Mouse (Mus musculus): Measurements from ENCODE around the gene Olfr523. TPM values are rescaled to one million over a fixed set of nuclear protein-coding genes. Genes with fewer than 3 reads are reported as not detected.

The Olfr523 gene
- polyA plus RNA-seq, 1 experiment from 2014 or later, result not detected

DNA sequence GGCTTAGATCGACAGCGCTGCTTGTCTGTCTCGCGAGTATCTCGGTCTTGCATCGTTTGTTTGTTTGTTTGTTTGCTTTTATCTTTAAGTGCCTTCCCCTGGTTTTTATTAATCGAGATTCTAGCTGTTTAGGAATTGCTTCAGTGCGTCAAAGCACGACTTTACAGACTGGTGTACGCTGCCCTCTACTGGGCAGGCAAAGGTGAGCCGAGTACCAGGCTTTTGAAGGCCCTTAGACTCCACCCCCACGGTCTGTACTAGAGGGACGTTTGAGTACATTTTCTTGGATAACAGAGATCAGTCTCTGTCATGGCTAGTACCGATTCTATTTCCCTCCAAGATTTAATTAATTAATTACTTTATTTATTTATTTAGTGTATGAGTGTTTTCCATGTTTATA, 31.7 kb upstream of the Olfr523 start:
- 0 out of 2 replicates have a peak overlapping the region, but pooled peaks have one; percentile 9 for H3K4me2 ChIP-seq
- 7% methylated on average over 14 of the region's 14 CpGs for WGBS

GRCm38 (mm10) chr7:140144550-140144949, 28.5 kb upstream of the Olfr523 start:
- Histone ChIP-seq H3K4me3 (replicated peaks) (no peak overlapping the region), H3K4me2 (no peak overlapping the region), H3K27ac (replicated peaks) (no peak overlapping the region), H3K36me3 (no peaks in the 10 kb centered on the region), H3K27me3 (replicated peaks) (no peaks in the 10 kb centered on the region), H3K4me1 (no peaks in the 10 kb centered on the region), H3K9ac (replicated peaks) (no peak overlapping the region), H3K9me3 (replicated peaks) (no peaks in the 10 kb centered on the region)
- 81% methylated on average over 4 of the region's 4 CpGs for WGBS
- ATAC-seq (ENCODE audit: low FRiP score), result no peak

More for the DNA sequence above, 31.7 kb upstream of the Olfr523 start:
- Histone ChIP-seq H3K27ac (replicated peaks) (no peak overlapping the region), H3K27me3 (replicated peaks) (no peaks in the 10 kb centered on the region), H3K36me3 (no peaks in the 10 kb centered on the region), H3K4me1 (peaks cover 12% of the 10 kb centered on the region), H3K4me3 (replicated peaks) (no peak overlapping the region), H3K9me3 (replicated peaks) (no peaks in the 10 kb centered on the region), H3K9ac (replicated peaks) (no peak overlapping the region)
- ATAC-seq (ENCODE audit: low FRiP score), result no peak

- peaks cover 28% of the 10 kb centered on the region for H3K4me1 ChIP-seq
- peak overlapping the region; percentile 50 for H3K4me3 ChIP-seq (replicated peaks)
- peak; percentile 42 for ATAC-seq (ENCODE audit: low FRiP score)
- no peaks in the 10 kb centered on the region for H3K9me3 ChIP-seq (replicated peaks)
- WGBS, result 5% methylated on average over 28 of the region's 28 CpGs
- 0 out of 2 replicates have a peak, but pooled peaks cover 8% of the 10 kb centered on the region for H3K27me3 ChIP-seq (replicated peaks)
- H3K4me2 ChIP-seq, result peak overlapping the region; percentile 63
- H3K9ac ChIP-seq (replicated peaks), result peak overlapping the region; percentile 68
- H3K27ac ChIP-seq (replicated peaks), result peak overlapping the region; percentile 84
- peaks cover 2% of the 10 kb centered on the region; the same call in 1 of the 2 replicates for H3K36me3 ChIP-seq
Measured at GRCm38 (mm10) chr7:140153383-140153782, 19.6 kb upstream of the Olfr523 start.

- Histone ChIP-seq H3K36me3 (peaks cover 2% of the 10 kb centered on the region; the same call in 1 of the 2 replicates), H3K4me3 (replicated peaks) (peak overlapping the region; percentile 50), H3K9me3 (replicated peaks) (no peaks in the 10 kb centered on the region), H3K27ac (replicated peaks) (peak overlapping the region; percentile 84), H3K27me3 (replicated peaks) (0 out of 2 replicates have a peak, but pooled peaks cover 8% of the 10 kb centered on the region), H3K9ac (replicated peaks) (peak overlapping the region; percentile 68), H3K4me2 (peak overlapping the region; percentile 63), H3K4me1 (peaks cover 28% of the 10 kb centered on the region)
- ATAC-seq (ENCODE audit: low FRiP score), result peak; percentile 53
- 18% methylated on average over 4 of the region's 4 CpGs for WGBS
Measured at GRCm38 (mm10) chr7:140153829-140154217, 19.2 kb upstream of the Olfr523 start.

DNA sequence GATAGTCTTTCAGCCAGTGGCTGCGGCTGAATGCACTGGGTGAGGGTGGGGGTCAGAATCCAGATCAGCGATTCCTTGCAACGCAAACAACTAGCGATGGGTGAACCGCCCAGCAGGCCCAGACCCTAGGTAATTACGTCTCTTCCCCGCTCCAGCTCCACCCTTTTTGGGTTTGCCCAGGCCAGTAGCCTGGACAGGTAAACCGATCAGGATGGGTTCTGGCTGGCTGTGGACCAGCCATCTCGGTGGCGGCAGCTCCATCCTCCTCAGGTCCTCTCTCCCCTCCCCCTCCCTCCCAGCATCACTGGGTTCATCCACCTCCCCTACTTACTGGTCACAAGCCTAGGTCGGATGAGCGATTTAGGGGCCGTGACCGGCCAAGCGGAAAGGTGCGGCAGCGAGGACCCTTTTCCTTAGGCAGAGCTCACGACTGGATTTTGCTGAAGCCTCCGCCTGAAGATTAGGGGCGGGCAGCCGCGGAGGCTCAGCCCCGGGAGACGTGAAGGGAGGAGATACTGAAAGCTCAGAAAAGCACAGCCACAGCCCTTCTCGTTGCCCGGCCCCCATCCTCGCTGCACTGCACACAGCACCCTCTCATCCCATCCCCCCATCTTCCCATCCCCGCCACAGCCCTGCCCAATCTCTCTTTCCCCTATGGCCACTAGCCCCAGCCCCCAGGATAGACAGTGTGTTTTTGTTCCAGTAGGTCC, 18.6 kb upstream of the Olfr523 start, which contains the start of gene Sprn:
Gene Sprn, minus strand, starts transcription at position 660 of the 710 bp plus-strand sequence.
- Histone ChIP-seq H3K27ac (replicated peaks) (peak within 1 kb of the TSS; percentile 84), H3K9me3 (replicated peaks) (no peaks in the 10 kb centered on the region), H3K4me3 (replicated peaks) (peak within 1 kb of the TSS; percentile 50), H3K4me1 (peaks cover 28% of the 10 kb centered on the region), H3K27me3 (replicated peaks) (0 out of 2 replicates have a peak, but pooled peaks cover 8% of the 10 kb centered on the region), H3K9ac (replicated peaks) (peak within 1 kb of the TSS; percentile 68), H3K4me2 (peak within 1 kb of the TSS; percentile 63), H3K36me3 (peaks cover 2% of the 10 kb centered on the region; the same call in 1 of the 2 replicates)
- ATAC-seq (ENCODE audit: low FRiP score), result peak; percentile 87
- 3% methylated on average over 28 of the region's 28 CpGs for WGBS

- Histone ChIP-seq H3K27ac (replicated peaks) (no peak overlapping the region), H3K4me2 (no peak overlapping the region), H3K9ac (replicated peaks) (no peak overlapping the region), H3K4me1 (peaks cover under 1% of the 10 kb centered on the region), H3K4me3 (replicated peaks) (no peak overlapping the region), H3K36me3 (no peaks in the 10 kb centered on the region), H3K9me3 (replicated peaks) (no peaks in the 10 kb centered on the region), H3K27me3 (replicated peaks) (0 out of 2 replicates have a peak, but pooled peaks cover 5% of the 10 kb centered on the region)
- no peak for ATAC-seq (ENCODE audit: low FRiP score)
- 82% methylated on average over 3 of the region's 3 CpGs for WGBS
Measured at GRCm38 (mm10) chr7:140160363-140160762, 12.7 kb upstream of the Olfr523 start.

- ATAC-seq (ENCODE audit: low FRiP score), result no peak
- Histone ChIP-seq H3K27ac (replicated peaks) (no peak within 1 kb of the TSS), H3K4me1 (no peaks in the 10 kb centered on the region), H3K4me2 (no peak within 1 kb of the TSS), H3K9ac (replicated peaks) (no peak within 1 kb of the TSS), H3K27me3 (replicated peaks) (no peaks in the 10 kb centered on the region), H3K4me3 (replicated peaks) (no peak within 1 kb of the TSS), H3K9me3 (replicated peaks) (no peaks in the 10 kb centered on the region), H3K36me3 (no peaks in the 10 kb centered on the region)
- WGBS, result 62% methylated on average over 7 of the region's 7 CpGs
Measured at GRCm38 (mm10) chr7:140164664-140165063, 8.4 kb upstream of the Olfr523 start, which contains the start of gene Olfr522. Gene Olfr522, minus strand, starts transcription at chr7:140164764.

DNA sequence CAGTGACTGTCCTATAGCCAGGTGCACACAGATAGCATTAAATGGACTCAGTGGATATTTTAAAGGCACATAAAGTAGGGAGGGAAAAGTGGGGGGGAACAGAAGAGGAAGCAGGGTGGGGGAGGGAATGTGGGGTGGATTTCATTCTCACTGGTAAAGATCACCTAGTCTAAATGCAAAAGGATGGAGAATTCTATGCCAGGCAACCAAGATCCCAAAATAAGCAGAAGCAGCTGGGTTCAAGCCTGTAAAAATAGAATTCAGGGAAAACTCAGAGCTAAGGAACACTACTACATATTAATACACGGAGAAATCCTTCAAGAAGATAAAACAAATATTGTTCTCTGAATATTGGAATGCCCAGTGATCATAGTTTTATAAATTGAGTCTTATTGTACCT, 5.1 kb upstream of the Olfr523 start:
- no peaks in the 10 kb centered on the region for H3K36me3 ChIP-seq
- no peak overlapping the region for H3K9ac ChIP-seq (replicated peaks)
- ATAC-seq (ENCODE audit: low FRiP score), result no peak
- 87% methylated on average over 1 of the region's 1 CpGs for WGBS
- H3K27me3 ChIP-seq (replicated peaks), result no peaks in the 10 kb centered on the region
- no peaks in the 10 kb centered on the region for H3K4me1 ChIP-seq
- no peak overlapping the region for H3K4me2 ChIP-seq
- no peak overlapping the region for H3K4me3 ChIP-seq (replicated peaks)
- no peaks in the 10 kb centered on the region for H3K9me3 ChIP-seq (replicated peaks)
- no peak overlapping the region for H3K27ac ChIP-seq (replicated peaks)

DNA sequence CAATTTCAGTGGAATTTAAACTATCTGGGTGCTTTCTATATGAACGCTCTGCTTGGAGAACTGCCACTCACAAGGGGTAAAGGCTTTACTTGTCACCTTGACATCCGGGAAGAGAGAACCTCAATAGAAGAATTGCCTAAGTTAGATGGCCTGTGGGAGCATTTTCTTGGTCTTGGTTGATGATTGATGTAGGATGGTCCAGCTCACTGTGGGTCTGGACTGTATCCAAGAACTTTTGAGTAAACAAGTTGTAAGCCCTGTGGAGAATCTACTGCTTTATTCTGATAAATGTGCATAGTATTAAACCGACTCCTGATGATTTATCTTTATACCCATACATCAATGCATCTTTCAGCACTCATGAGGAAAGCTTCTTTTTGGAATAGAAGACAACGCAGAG, 3.6 kb upstream of the Olfr523 start:
- no peaks in the 10 kb centered on the region for H3K27me3 ChIP-seq (replicated peaks)
- no peaks in the 10 kb centered on the region for H3K36me3 ChIP-seq
- no peak overlapping the region for H3K4me3 ChIP-seq (replicated peaks)
- no peaks in the 10 kb centered on the region for H3K9me3 ChIP-seq (replicated peaks)
- H3K27ac ChIP-seq (replicated peaks), result no peak overlapping the region
- H3K4me2 ChIP-seq, result no peak overlapping the region
- WGBS, result 88% methylated on average over 4 of the region's 4 CpGs
- no peak overlapping the region for H3K9ac ChIP-seq (replicated peaks)
- no peaks in the 10 kb centered on the region for H3K4me1 ChIP-seq
- no peak for ATAC-seq (ENCODE audit: low FRiP score)

DNA sequence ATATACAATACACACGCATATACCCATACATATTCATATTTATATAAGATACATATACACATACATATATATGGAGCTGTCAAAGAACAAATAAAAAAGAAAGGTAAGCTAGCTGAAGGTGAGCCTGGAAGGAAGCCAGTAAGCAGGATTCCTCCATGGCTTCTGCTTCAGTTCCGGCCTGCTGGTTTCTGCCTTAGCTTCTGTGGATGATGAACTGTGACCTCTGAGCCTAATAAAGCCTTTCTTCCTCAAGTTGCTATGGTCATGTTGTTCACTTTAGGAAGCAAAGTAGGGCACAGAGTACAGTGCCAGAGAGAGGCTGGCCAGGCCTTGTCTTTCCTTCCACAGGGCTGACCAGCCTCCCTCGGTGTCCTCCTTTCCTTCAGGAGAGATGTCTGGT, 2.2 kb upstream of the Olfr523 start:
- H3K9me3 ChIP-seq (replicated peaks), result no peaks in the 10 kb centered on the region
- no peaks in the 10 kb centered on the region for H3K4me1 ChIP-seq
- no peaks in the 10 kb centered on the region for H3K36me3 ChIP-seq
- no peak overlapping the region for H3K27ac ChIP-seq (replicated peaks)
- H3K9ac ChIP-seq (replicated peaks), result no peak overlapping the region
- no peaks in the 10 kb centered on the region for H3K27me3 ChIP-seq (replicated peaks)
- H3K4me2 ChIP-seq, result no peak overlapping the region
- no peak for ATAC-seq (ENCODE audit: low FRiP score)
- no peak overlapping the region for H3K4me3 ChIP-seq (replicated peaks)
- WGBS, result 96% methylated on average over 3 of the region's 3 CpGs

DNA sequence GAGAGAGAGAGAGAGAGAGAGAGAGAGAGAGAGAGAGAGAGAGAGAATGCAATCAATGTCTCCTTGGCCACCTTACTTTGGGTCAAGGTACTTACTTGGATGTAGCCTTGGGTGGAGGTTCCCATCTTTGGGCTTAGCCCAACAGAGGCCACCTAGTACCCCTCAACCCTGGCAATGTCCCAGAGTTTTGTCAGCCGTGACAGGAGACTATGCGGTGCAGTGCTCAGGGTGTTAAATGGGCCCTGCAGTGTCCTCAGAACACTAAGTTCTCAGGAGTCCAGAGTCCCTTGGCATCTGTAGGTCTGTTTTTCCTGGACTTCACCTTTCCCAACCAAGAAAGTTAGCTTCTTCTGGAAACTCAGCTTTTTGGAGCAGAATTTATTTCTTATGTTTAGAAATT, 6.2 kb downstream of the Olfr523 start:
- Histone ChIP-seq H3K27me3 (replicated peaks) (no peaks in the 10 kb centered on the region), H3K4me3 (replicated peaks) (no peak overlapping the region), H3K9me3 (replicated peaks) (no peaks in the 10 kb centered on the region), H3K27ac (replicated peaks) (no peak overlapping the region), H3K4me1 (no peaks in the 10 kb centered on the region), H3K4me2 (no peak overlapping the region), H3K36me3 (no peaks in the 10 kb centered on the region), H3K9ac (replicated peaks) (no peak overlapping the region)
- 94% methylated on average over 2 of the region's 2 CpGs for WGBS
- no peak for ATAC-seq (ENCODE audit: low FRiP score)

GRCm38 (mm10) chr7:140180692-140181091, 7.7 kb downstream of the Olfr523 start:
- no peaks in the 10 kb centered on the region for H3K9me3 ChIP-seq (replicated peaks)
- no peaks in the 10 kb centered on the region for H3K27me3 ChIP-seq (replicated peaks)
- H3K4me1 ChIP-seq, result no peaks in the 10 kb centered on the region
- 84% methylated on average over 2 of the region's 2 CpGs for WGBS
- no peak overlapping the region for H3K4me2 ChIP-seq
- H3K4me3 ChIP-seq (replicated peaks), result no peak overlapping the region
- H3K36me3 ChIP-seq, result no peaks in the 10 kb centered on the region
- no peak overlapping the region for H3K9ac ChIP-seq (replicated peaks)
- no peak overlapping the region for H3K27ac ChIP-seq (replicated peaks)
- ATAC-seq (ENCODE audit: low FRiP score), result no peak
